Mouse (Mus musculus) C2C12 (cell line): ENCODE results near the gene Med12l.
"Not testable (repeated sequence)": the region's sequence is repeated elsewhere in the genome, so short reads cannot be mapped to it uniquely, and the experiment has no call there.

Experiments used
- CEBPB ChIP-seq: IDR thresholded peaks from one replicate; pipeline ENCODE4 v1.6.1; 2011; ENCODE audit warnings: low read depth, mild to moderate bottlenecking, control low read depth, moderate library complexity
- CTCF ChIP-seq: IDR thresholded peaks from one replicate; pipeline ENCODE4 v1.5.1; 2011; ENCODE audit not compliant: control insufficient read depth, insufficient read depth, insufficient read length
- MAX ChIP-seq: IDR thresholded peaks from one replicate; pipeline ENCODE4 v1.6.1; 2011; ENCODE audit warnings: mild to moderate bottlenecking, control low read depth
- MYOD1 ChIP-seq: IDR thresholded peaks from one replicate; pipeline ENCODE4 v1.6.1; 2011; ENCODE audit warnings: low read depth; ENCODE audit not compliant: control insufficient read depth, insufficient read length
- MYOG ChIP-seq: IDR thresholded peaks from one replicate; pipeline ENCODE4 v1.6.1; 2011; ENCODE audit not compliant: control insufficient read depth, insufficient read length; ENCODE audit errors: extremely low read depth
- USF1 ChIP-seq: IDR thresholded peaks from one replicate; pipeline ENCODE4 v1.6.1; 2011; ENCODE audit warnings: low read depth, mild to moderate bottlenecking, control low read depth, moderate library complexity

DNA sequence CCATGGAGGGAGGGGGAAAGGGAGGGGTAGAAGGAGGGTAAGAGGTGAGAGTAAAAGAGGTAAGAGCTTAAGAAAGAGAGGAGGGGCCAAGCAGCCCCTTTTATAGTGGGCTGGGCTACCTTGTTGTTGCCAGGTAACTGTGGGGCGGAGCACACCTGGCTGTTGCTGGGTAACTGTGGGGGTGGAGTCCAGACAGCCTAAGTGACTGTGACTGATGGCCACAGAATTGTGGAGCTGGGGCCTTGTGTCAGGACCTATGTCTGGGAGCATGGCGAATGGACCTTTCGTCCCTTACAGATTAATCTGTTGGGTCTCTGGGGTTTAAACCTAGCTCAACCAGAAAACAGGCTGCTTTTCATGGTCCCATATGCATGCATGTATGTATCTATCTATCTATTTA is 104.2 kb downstream of the Med12l start:
- TF ChIP-seq MYOG, CTCF, MYOD1, USF1, MAX, CEBPB: not testable (repeated sequence)
